Mouse (Mus musculus) brain, embryonic 18.5 days (tissue): ENCODE measurements at regions not wholly inside any gene's neighbourhood (a gene's known extent, or its start where the extent isn't known, plus 50 kb on each side); places are given as distances from the start of the nearest gene placed in this dataset.
A peak's percentile ranks its signal among the peaks of the same experiment; 100 is the strongest.
"Not testable (repeated sequence)": the region's sequence is repeated elsewhere in the genome, so short reads cannot be mapped to it uniquely, and the experiment has no call there.

Experiments used
- DNase-seq: peaks from one replicate; pipeline ENCODE4 v3.0.0-alpha.2; 2012; ENCODE audit warnings: low read depth, low spot score

DNA sequence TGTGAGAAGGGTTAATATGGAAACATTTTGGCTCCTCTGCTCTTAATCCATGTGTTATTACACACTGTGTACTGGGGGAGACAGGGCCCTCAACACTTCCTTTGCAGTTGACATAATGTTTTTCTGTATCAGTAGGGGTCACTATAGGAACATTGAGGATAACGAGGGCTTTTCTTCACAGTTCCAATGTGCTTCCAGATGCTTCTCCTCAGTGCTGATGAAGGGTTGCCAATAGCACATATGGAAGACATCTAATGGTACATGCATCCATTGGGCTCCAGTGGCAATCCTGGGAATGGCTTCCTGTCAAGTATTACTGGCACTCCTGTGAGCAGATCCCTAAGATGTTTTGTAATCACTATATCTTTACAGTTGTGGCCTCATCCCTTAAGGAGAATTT, 62.1 kb downstream of the Naa11 start:
- DNase-seq = no peak

DNA sequence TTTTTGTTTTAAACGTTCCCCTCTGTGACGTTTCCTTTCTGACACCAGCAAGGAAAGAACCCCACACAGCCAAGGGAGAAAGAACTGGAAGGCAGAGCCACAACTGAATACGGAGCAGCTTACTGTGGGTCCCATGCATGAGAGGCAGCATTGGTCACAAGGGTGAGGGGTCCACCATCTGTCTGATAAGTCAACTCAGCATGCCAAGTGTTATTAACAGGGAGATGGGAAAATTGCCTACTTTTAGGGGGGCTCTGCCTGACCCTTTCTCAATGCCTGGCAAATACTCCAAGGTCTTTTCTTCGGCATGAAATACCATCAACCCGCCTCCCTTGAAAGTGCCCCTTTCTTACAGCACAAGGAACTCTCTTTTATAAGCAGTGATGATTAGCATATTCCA, 66.3 kb downstream of the Naa11 start:
- no peak for DNase-seq

DNA sequence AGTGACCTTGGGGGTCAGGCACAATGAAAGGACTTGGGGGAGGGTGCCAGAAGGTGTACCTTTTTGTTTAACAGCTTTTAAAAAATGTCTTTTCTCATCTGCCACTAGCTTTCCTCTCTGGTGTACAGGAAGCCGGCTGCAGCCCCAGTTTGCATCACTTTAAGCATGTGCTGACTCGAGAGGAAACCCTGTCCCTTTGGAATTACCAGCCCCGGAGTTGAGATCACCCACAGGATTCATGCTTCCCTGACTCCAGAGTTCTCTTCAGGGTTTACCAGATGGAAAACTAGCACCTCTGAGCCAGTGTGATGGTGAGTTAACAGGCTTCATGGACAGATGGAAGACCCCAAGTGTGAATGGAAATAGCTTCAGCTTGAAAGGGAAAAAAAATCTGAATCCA, 68.3 kb downstream of the Naa11 start:
- no peak for DNase-seq

DNA sequence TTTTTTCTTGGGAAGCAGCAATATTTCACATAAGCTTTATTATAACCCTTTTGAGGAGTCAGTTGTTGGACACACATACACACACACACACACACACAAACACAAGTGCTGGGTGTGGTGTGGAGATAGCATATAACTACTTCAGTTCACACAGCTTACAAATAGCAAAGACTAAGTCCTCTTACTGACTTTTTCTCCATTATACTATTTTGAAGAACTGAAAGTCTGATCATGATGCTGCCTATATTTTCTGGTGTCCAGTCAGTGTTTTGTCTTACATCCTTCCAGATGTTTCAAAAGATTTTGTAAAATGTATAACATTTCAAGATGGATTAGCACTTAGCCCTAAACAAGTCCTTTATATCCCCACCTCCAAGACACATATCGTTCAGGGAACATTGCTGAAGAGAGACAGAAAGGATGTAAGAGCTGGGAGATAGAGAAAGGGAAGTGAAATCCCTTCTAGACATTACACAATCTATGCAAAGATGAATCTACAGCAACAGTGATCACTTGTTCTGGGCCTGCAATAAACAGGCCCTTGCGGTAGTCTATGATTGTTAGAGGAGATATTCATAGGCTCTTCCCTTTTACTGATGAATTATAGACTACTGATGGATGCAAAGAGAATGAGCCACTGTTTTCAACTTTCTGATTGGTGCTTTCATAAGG, 72.2 kb downstream of the Naa11 start:
- DNase-seq = no peak

DNA sequence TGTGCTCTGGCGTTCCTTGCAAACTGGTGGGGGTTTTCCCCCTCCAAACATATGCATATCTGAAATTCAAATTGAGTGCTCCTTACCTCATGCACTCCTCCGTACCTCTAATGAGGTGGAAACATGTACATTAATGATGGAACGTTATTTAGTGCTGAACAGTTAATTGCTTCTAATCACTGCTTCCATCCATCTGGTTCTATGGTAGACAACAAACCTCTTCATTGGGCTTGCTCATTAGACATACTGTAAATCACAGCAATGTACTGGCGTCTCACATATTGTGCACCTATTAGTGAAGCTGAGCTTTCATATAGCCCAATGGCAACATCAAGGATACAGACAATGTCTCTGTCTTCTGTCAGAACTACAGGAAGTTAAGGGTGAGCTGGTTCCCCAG, 85.3 kb downstream of the Naa11 start:
- DNase-seq = no peak

DNA sequence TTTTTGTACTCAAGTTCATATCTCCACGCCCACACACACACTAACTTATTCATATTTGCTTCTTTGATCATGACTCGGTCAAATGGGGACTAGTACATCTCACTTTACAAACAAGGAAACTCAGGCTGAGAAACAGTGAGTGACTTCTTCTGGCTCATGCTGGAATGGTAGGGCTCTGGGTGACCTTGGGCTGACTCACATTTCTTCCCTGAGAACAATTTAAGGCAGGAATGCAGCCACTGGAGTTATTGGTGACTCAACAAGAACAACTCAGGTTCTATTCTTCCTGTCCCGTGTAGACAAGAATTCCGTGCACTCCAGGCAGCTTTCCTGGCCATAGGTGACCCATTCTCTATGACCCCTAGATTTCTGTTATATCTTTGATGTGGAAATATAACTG, 87.3 kb downstream of the Naa11 start:
- DNase-seq = no peak

DNA sequence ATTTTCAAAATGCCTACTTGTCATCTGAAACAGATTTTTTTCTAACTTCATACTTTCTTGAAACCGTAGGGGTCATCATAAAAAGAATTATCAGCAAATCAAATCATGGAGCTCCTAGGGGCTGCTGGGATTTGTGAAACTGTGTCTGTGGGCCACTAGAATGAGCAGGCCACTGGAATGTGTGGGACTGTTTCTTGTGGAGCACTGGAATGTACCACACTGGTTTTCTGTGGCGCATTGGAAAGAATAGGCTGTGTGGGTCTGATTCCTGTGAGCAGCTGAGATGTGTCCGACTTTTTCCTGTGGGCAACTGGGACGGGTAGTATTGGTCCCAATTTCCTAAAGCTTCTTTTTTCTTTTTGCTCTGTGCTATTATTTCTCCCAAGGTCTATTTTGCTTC, 90.6 kb downstream of the Naa11 start:
- DNase-seq = no peak

DNA sequence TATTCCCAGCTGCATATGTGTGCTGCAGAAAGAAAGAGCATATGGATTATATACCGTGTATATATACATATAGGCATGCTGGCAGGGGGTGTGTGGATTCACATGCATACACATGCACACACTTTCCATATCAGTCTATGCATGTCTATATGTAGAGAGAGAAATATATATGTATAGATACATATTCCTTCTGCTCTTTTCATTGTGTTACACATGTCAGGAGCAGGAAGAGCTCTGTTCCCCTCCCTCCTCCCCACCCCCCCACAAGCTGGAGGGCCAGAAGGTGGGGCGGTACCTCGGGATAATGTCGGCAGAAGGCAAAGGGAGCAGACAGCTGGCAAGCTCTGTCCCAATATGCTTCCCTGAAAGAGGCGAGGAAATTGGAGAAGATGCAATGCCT, 91.3 kb downstream of the Naa11 start:
- DNase-seq = no peak

DNA sequence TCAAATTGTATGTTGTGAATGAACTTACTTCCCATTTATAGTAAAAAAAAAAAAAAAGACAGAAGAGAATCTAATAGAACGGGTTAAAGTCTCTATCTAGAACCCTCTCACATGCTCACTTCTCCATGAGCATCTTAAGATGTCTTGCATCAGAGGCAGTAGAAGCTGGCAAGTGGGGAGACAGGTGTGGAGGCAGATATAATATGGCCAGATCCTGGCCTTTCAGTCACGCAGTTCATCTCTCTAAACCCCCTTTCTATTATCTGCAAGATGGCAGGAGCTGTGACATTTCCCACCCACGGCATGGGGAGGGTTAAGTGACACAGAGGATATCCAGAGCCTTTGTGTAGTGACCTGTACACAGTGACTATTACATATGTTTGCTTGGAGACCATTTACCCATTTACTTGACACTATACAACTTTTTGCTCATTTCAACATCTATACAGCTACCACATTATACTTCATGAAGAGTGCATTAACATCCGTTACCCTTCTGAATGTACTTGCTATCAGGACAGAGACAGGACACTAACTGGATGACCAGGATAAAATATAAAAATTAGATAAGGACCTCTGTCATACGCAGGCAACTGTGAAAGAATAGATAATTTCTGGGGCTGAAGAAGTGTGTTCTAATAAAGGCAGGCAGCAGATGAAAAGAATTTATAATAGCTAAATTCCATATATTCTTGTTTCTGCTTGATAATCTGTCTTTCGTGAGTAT, 91.9 kb downstream of the Naa11 start:
- DNase-seq = no peak

DNA sequence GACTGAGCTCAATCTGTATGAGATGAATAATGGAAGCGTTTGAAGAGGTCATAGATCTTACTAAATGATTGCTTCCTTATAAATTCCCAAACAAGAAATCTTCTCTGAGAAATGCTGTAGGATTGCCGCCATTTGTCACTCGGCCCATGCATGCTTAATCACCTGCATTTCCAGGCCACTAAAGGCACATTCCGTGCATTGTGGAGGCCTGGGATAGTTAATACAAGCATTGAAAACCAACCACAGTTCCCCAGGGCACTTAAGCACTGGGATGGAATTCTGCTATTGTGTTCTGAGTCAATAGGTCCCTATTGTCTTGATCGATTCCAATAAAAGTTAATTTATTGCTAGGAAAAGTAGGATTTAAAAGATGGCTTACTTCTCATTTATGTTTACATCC, 92.5 kb downstream of the Naa11 start:
- no peak for DNase-seq

DNA sequence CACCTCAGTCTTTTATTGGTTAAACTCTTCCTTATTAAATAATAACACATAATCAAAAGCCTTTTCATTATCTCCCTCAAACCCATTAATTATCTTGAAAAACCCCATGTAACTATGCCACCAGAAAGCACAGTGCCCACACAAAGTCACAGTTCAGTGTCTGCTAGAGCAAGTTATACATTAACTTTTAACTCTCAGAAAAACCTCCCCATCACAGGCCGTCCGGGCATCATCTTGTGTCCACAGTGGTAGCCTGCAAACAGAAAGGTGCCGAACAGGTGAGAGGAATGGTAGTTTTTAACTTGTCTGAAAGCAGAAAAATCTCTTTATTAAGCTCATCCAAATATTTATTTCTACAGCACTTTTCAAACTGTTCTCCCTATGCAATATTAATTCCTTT, 96.0 kb downstream of the Naa11 start:
- no peak for DNase-seq

DNA sequence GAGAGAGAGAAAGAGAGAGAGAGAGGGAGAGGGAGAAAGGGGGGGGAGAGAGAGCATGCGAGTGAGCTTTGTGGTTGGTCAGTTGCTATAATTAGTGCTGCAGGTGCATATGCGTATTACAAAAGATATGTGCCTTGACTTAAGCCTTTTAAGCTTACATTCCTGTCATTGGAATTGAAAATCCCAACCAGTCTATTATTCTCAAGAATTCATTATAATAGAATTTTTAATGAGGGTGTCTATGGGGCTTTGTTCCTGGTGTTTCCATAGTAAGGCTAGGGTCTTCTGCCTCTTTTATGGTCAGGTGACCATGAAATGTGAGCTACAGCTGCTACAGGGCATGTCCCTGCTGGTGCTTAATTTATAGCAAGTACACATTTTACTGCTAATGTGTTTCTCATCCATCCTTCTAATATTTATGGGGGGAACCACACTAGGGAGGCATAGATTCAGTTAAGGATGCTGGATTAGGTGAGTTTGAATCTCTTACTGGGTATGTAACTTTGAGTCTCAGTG, 102.0 kb downstream of the Naa11 start:
- no peak for DNase-seq

DNA sequence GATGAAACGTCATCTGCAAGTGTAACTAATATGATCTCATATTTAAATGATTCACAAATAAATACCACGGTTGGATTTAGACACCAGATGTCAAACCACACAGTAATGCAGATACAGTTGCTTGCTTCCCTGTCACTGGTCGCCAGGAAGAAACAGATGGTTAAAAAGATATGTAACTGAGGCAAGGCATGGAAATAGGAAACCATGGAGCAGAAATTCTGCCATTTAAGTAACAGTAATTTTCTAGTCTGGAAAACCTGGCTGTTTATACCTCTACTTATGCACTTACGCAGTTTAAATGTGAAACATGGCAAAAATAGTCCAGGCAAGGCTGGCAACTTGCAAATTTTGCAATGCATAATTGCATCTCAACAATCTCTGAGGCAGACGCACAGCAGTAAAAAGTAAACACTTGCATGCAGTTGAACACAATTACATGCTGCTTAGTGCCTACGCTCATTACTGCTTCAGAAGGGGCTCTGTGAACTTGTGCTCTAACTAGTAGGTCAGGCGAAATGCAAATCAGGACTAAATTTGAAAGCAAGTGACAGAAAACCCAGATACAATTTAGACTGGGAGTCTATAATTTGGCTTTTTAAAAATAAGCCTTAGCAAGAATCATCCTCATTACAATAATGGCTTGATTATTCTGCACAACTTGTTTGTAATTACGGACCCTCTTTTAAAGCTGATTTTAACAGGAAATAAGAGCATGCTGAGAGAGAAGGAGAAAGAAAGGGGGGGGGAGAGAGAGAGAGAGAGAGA, 102.6 kb downstream of the Naa11 start:
- DNase-seq = peak; percentile 67

DNA sequence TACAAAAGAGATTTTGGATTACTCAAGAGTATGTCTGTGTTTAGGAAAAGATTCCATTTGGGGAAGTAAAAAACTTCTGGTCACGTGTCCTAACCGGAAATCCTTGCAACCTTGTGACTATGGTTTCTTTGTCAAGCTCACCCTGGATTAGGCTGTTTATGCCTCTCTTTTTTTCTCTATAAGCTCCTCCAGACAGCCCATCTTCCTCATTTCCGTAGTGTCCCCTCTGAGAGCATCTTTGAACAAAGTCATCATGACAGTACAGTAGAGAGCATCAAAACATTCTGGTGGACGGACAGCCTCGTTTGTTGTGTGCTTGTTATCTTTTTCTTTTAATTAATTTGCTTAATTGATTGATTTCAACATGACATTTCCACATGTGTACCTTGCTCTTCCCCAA, 112.7 kb downstream of the Naa11 start:
- DNase-seq = no peak

DNA sequence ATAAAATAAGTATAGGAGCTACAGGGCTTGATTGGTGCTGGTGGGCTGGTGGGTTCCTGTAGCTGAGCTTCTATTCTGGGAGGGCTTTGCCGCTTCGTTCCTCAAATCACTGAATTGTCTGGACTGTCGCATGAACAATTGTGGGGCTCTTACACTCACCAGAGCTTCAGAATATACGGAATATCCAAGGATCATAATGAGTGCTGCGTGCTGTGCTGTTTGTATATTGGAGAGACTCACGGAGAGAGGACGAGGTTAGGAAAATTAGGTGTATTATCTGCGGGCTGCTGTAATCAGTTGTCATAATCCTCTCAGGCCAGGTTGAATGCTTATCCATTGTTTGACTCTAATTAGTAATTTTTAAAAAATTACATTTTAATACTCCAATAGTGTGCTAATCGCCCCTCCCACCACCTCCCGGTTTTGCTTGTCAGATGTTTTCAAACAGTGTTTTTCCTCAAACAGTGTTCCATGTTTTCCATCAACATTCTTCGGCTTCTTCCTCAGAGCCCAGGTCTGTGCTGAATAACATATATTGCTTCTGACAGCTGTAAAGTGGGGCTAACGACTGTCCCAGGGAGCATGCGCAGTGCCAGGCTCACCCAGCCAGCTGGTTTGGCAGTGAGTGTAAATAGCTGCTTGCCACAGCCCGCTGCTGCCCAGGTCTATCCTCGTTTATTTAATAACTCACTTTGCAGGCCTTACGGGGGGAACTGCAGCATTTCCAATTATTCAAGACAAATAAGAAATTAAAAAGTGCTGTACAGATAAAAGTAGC, 114.2 kb downstream of the Naa11 start:
- DNase-seq = no peak

DNA sequence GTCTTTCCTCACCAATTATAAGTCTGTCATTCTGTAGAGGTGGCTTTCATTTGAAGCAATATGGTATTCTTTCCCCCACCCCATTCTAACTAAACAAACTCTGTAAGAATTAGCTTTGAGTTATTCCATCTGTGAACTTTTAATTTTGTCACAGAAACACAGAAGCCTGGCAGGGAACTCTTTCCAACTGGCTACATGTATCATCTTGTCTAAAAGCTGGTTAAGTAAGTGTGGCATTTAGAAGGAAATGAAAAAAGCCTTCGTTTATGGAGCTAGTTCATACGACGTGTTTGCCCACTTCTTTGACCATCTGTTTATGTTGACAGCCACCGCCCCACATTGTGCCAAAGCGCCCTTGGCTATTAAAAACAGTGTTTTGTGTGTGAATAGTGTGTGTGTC, 115.5 kb downstream of the Naa11 start:
- DNase-seq = peak; percentile 62

DNA sequence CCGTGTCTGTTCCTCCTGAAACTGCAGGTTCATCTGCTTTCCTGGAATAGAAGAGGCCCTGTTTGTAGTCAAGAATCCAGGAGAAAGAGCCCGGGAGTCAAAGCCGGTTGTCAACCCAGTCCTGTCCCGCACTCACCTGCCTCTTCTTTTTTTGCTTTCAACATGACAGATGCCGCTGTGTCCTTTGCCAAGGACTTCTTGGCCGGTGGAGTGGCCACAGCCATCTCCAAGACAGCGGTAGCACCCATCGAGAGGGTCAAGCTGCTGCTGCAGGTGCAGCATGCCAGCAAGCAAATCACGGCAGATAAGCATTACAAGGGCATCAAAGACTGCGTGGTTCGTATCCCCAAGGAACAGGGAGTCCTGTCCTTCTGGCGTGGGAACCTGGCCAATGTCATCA, 127.5 kb downstream of the Naa11 start:
- not testable (repeated sequence) for DNase-seq

DNA sequence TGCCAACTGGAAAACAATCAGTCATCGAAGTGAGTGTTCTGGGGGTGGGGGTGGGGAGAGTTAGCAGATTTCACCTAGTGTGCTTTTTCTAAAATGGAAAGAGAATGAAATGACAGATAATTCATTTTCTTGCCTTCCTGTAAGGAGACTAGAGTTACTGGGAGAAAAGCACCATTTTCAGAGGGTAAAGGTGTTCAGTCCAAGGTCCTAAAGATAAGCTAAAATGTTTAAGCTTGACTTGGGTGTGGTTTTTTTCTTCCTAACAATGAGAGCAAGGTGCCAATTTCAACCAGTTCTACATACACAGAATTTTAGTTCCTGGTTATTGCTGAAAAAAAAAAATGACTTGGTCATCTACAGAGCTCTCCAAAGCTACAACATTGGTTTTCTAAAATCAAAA, 135.1 kb downstream of the Naa11 start:
- DNase-seq = no peak

DNA sequence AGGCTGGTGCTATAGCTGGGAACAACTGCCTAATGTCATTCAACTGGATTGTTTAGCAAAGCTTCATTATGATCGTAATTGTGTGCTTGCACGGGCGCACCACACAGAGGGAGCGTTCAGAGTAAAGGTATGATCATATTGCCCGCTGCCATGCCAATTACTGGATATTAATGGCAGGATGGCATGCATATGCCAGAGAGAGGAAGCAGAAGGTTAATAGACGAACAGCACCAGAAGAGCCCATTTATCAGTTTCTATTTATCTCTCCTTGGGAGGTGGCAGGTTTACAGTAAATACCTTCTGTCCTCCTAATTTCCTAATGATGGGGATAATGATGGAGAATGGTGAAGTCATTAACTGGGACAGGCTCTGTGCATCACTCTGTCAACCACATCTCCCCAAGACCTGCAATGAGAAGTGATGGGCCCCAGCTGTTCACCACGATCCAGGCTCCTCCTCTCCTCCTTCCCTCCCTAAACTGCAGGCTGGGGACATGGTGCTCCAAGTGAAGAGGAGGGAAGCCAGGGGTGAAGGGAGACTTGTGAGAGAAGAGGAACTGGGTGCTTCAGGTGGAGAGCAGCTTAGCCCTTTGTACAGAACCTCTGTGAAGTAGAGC, 135.6 kb downstream of the Naa11 start:
- no peak for DNase-seq

DNA sequence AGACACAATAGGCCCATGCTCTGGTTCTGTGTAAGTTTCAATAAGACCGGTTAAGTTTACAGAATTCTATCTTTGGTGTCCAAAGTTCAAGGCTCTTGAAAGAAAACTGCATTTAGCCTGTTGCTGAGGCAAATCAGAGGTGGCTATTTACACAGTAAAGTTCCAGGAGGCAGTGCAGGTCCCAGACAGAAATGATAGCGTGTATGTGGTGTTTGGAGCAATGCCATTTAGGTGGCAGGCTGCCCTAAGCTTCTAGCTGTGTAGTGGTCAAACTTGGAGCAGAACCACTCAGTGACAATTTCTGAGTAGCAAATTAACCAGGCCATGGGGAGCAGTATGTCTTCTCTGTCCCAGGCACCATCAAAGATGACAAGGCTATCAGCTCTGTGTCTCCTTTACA, 125.5 kb upstream of the Paqr3 start:
- no peak for DNase-seq

DNA sequence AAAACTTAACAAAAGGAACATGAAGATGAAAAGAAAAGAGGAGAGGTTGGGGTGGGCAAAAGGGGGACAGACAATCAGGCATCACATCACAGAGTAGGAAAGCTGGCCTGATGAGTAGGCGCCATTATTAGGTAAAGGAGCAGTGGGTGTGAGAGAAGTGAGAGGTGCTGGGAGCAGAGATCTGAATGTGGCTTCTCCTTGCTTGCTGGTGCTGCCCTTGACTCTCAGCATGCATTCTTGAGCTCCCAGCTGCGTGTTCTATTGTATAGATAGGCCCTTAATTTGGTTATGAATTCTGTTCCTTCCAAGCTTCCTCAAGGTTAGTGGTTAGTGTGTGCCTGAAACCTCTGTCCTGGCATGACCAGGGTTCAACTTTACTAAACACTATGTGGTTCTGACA, 115.0 kb upstream of the Paqr3 start:
- no peak for DNase-seq
